Mouse (Mus musculus) embryonic facial prominence, embryonic 12.5 days (tissue): ENCODE results near the gene Sema3g. TPM values are rescaled to one million over a fixed set of nuclear protein-coding genes. Genes with fewer than 3 reads are reported as not detected.

Experiments
- ATAC-seq: fragments of 200-750 bp; cut with Nextera tagmentation; 2 replicates; pipeline ENCODE4 v1.8.0; 2017; ENCODE audit not compliant: insufficient number of reproducible peaks, insufficient read depth, low FRiP score, low TSS enrichment
- H3K27ac ChIP-seq: fragments of 300-500 bp; sonication (generic); 2 replicates; pipeline ENCODE4 v1.5.1; 2016; ENCODE audit warnings: mild to moderate bottlenecking
- H3K27me3 ChIP-seq: fragments of 300-500 bp; sonication (generic); 2 replicates; pipeline ENCODE4 v1.6.1; 2016; ENCODE audit warnings: mild to moderate bottlenecking, moderate library complexity
- H3K36me3 ChIP-seq: fragments of 300-500 bp; sonication (generic); 2 replicates; pipeline ENCODE4 v1.6.1; 2016; ENCODE audit warnings: mild to moderate bottlenecking
- H3K4me1 ChIP-seq: fragments of 300-500 bp; sonication (generic); 2 replicates; pipeline ENCODE4 v1.6.1; 2016
- H3K4me2 ChIP-seq: fragments of 300-500 bp; sonication (generic); replicated peaks from 2 replicates; pipeline ENCODE4 v1.6.1; 2016; ENCODE audit warnings: mild to moderate bottlenecking, moderate library complexity
- H3K4me3 ChIP-seq: fragments of 300-500 bp; sonication (generic); 2 replicates; pipeline ENCODE4 v1.5.1; 2016; ENCODE audit warnings: mild to moderate bottlenecking
- H3K9ac ChIP-seq: fragments of 300-500 bp; sonication (generic); 2 replicates; pipeline ENCODE4 v1.6.1; 2016; ENCODE audit warnings: mild to moderate bottlenecking, moderate library complexity
- H3K9me3 ChIP-seq: fragments of 300-500 bp; sonication (generic); 2 replicates; pipeline ENCODE4 v1.6.1; 2016; ENCODE audit warnings: mild to moderate bottlenecking, moderate library complexity
- WGBS: fragments of 180-500 bp; shearing (Covaris S2); methylation state at CpG from one replicate; pipeline ENCODE4 v1.1.7; 2016; 5-methylcytosine and 5-hydroxymethylcytosine counted together
- polyA plus RNA-seq: library from polyadenylated mRNA; unstranded; fragments of >200 nt; fragmentation: Nextera tagmentation; extraction: Ambion mirVana; gene quantifications from 2 replicates; pipeline ENCODE4 v1.2.1, GENCODE M21; 2016

Sema3g gene
- polyA plus RNA-seq, 1 experiment from 2014 or later = 1.1 TPM

GRCm38 (mm10) chr14:31260374-31260773 lies 42.7 kb downstream of the Sema3g start:
- no peak overlapping the region for H3K4me2 ChIP-seq
- H3K36me3 ChIP-seq = peaks cover 64% of the 10 kb centered on the region
- H3K27me3 ChIP-seq = no peaks in the 10 kb centered on the region
- no peak overlapping the region for H3K4me3 ChIP-seq
- WGBS = 95% methylated on average over 4 of the region's 4 CpGs
- no peak overlapping the region for H3K27ac ChIP-seq
- H3K4me1 ChIP-seq = no peaks in the 10 kb centered on the region
- H3K9ac ChIP-seq = no peak overlapping the region
- no peak for ATAC-seq
- no peaks in the 10 kb centered on the region for H3K9me3 ChIP-seq

GRCm38 (mm10) chr14:31260932-31261331 lies 43.3 kb downstream of the Sema3g start:
- Histone ChIP-seq H3K4me2 (no peak overlapping the region), H3K27ac (no peak overlapping the region), H3K9me3 (no peaks in the 10 kb centered on the region), H3K27me3 (no peaks in the 10 kb centered on the region), H3K4me1 (no peaks in the 10 kb centered on the region), H3K4me3 (no peak overlapping the region), H3K9ac (no peak overlapping the region), H3K36me3 (peaks cover 59% of the 10 kb centered on the region)
- 89% methylated on average over 9 of the region's 9 CpGs for WGBS
- ATAC-seq = no peak

GRCm38 (mm10) chr14:31267649-31268048 lies 50.0 kb downstream of the Sema3g start:
- no peak overlapping the region for H3K4me2 ChIP-seq
- H3K4me3 ChIP-seq = no peak overlapping the region
- WGBS = 84% methylated on average over 11 of the region's 11 CpGs
- no peak for ATAC-seq
- no peak overlapping the region for H3K27ac ChIP-seq
- no peak overlapping the region for H3K9ac ChIP-seq
- H3K9me3 ChIP-seq = no peaks in the 10 kb centered on the region
- peaks cover 15% of the 10 kb centered on the region for H3K4me1 ChIP-seq
- no peaks in the 10 kb centered on the region for H3K36me3 ChIP-seq
- H3K27me3 ChIP-seq = no peaks in the 10 kb centered on the region

GRCm38 (mm10) chr14:31268301-31269001 lies 50.8 kb downstream of the Sema3g start:
- Histone ChIP-seq H3K27me3 (no peaks in the 10 kb centered on the region), H3K9ac (peak overlapping the region; percentile 8; the same call in 1 of the 2 replicates), H3K9me3 (no peaks in the 10 kb centered on the region), H3K4me3 (peak overlapping the region; percentile 31; the same call in 1 of the 2 replicates), H3K27ac (no peak overlapping the region; the same call in 1 of the 2 replicates), H3K36me3 (no peaks in the 10 kb centered on the region), H3K4me2 (peak overlapping the region; percentile 53), H3K4me1 (peaks cover 15% of the 10 kb centered on the region)
- no peak for ATAC-seq
- 64% methylated on average over 9 of the region's 9 CpGs for WGBS

GRCm38 (mm10) chr14:31269456-31270100 lies 51.9 kb downstream of the Sema3g start:
- Histone ChIP-seq H3K4me1 (peaks cover 15% of the 10 kb centered on the region), H3K36me3 (no peaks in the 10 kb centered on the region), H3K27ac (peak overlapping the region; percentile 46; the same call in 1 of the 2 replicates), H3K9ac (peak overlapping the region; percentile 24), H3K4me3 (peak overlapping the region; percentile 31), H3K9me3 (no peaks in the 10 kb centered on the region), H3K27me3 (no peaks in the 10 kb centered on the region), H3K4me2 (peak overlapping the region; percentile 53)
- peak; percentile 87 for ATAC-seq
- 15% methylated on average over 26 of the region's 28 CpGs for WGBS

GRCm38 (mm10) chr14:31271121-31271520 lies 53.5 kb downstream of the Sema3g start:
- Histone ChIP-seq H3K9me3 (no peaks in the 10 kb centered on the region), H3K27me3 (no peaks in the 10 kb centered on the region), H3K9ac (no peak overlapping the region), H3K36me3 (no peaks in the 10 kb centered on the region), H3K4me2 (no peak overlapping the region), H3K4me1 (peaks cover 15% of the 10 kb centered on the region), H3K27ac (no peak overlapping the region), H3K4me3 (no peak overlapping the region)
- no peak for ATAC-seq
- WGBS = 86% methylated on average over 6 of the region's 6 CpGs

GRCm38 (mm10) chr14:31272164-31272563 lies 54.5 kb downstream of the Sema3g start:
- Histone ChIP-seq H3K4me3 (no peak overlapping the region), H3K4me2 (no peak overlapping the region), H3K9ac (no peak overlapping the region), H3K36me3 (no peaks in the 10 kb centered on the region), H3K9me3 (no peaks in the 10 kb centered on the region), H3K4me1 (peaks cover 15% of the 10 kb centered on the region), H3K27me3 (no peaks in the 10 kb centered on the region), H3K27ac (no peak overlapping the region)
- ATAC-seq = no peak
- 25% methylated on average over 7 of the region's 7 CpGs for WGBS

Other genes with a start within 250 kb of the Sema3g start
- 61.2 and 67.4 TPM in 2 replicates for gene Glt8d1, start 216.5 kb upstream of the Sema3g start, polyA plus RNA-seq
- gene Spcs1, start 216.2 kb upstream of the Sema3g start, polyA plus RNA-seq = 337 and 341 TPM in 2 replicates
- gene Pbrm1, start 198.7 kb upstream of the Sema3g start, polyA plus RNA-seq = 176 and 178 TPM in 2 replicates
- gene Gnl3, start 198.7 kb upstream of the Sema3g start, polyA plus RNA-seq = 99.5 and 121 TPM in 2 replicates
- 59.1 and 64.8 TPM in 2 replicates for gene Smim4, start 88.9 kb upstream of the Sema3g start, polyA plus RNA-seq
- gene Nt5dc2, start 86.8 kb upstream of the Sema3g start, polyA plus RNA-seq = 455 and 459 TPM in 2 replicates
- gene Stab1, start 49.2 kb upstream of the Sema3g start, polyA plus RNA-seq = 28.4 and 29.6 TPM in 2 replicates
- gene Tnnc1, start 9.5 kb upstream of the Sema3g start, polyA plus RNA-seq = 67.1 and 90.7 TPM in 2 replicates
- 503 and 527 TPM in 2 replicates for gene Nisch, start 914 bp upstream of the Sema3g start, polyA plus RNA-seq
- 13.1 and 13.6 TPM in 2 replicates for gene Phf7, start 33.5 kb downstream of the Sema3g start, polyA plus RNA-seq
- gene Bap1, start 33.6 kb downstream of the Sema3g start, polyA plus RNA-seq = 101 and 104 TPM in 2 replicates
- 8.4 and 8.6 TPM in 2 replicates for gene Dnah1, start 106.0 kb downstream of the Sema3g start, polyA plus RNA-seq
- 40.7 and 43.6 TPM in 2 replicates for gene Capn7, start 118.8 kb downstream of the Sema3g start, polyA plus RNA-seq
- gene Sh3bp5, start 218.2 kb downstream of the Sema3g start, polyA plus RNA-seq = 34.7 and 36.3 TPM in 2 replicates